Mouse (Mus musculus): ENCODE data around the gene Ctf1.

DNA sequence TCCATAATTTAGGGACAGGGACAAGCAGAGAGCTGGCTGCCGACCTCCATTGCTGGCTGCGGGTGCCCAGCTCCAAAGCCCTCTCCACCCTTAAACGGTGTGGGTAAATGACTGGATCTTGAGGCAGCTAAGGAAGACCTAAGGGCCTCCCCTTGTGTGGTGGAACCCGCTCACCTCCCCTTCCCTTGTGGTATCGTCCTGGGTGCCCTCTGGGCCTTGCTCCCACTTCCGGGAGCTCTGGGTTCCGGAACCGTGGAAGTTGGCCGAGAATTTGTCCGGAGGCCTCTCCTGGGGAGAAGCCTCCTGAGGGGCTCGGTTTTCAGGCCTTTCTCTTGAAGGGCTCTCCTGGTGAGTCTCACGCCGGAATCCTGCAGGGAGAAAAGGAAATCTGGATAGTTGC lies 45.9 kb upstream of the Ctf1 start:
- no peak for TF ChIP-seq CTCF (conservative IDR thresholded peaks at IDR 0.05; ENCODE audit: low read length)
- TF ChIP-seq POU5F1 (IDR thresholded peaks at IDR 0.05; ENCODE audit: borderline replicate concordance, low read length), result no peak

Data from E14TG2a.4 (cell line).